Mouse (Mus musculus): ENCODE data around the gene Vmn2r2. TPM values are rescaled to one million over a fixed set of nuclear protein-coding genes. Genes with fewer than 3 reads are reported as not detected.

Gene Vmn2r2
- not detected in 2 replicates for total RNA-seq (2012; rRNA removed)

DNA sequence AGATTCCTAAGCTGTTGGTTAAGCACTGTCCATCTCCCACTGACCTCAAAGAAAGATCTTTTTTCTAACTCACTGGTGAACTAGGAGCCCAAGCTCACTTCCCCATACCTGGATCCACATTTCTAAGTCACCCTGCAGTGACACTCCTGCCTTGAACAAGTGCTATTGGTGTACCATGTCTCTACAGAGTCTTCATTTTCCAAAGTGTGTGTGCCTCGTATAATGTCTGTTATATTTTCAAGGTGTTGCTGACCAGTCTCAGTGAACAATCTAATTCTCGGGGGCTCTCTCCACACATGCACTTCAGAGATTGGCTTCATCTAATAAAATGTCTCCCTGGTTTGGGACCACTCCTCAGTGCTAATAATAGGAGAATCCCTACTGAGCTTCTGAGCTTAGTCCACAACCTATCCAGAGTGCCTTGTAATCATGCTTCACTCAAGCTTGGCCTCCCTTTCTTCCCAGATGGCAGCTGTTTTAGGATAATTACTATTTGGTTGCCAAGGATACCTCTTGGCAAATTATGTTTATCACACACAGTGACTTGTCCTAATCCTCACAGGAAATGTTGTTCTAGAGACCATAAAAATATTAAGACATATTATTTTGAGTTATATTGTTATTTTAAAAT, at the start of gene Vmn2r2:
TSS of gene Vmn2r2 (minus strand) at position 51 of the 631 bp plus-strand sequence.
- Histone ChIP-seq H3K4me1 (ENCODE audit: control insufficient read depth in 2 of 2, insufficient read depth in 2 of 2, low read length in 2 of 2, poor library complexity in 1 of 2) (no peaks in the 10 kb centered on the region), H3K9me3 (ENCODE audit: control insufficient read depth, insufficient read depth, low read depth, low read length) (no peaks in the 10 kb centered on the region), H3K27ac (ENCODE audit: insufficient read depth, low read depth, low read length, poor library complexity, severe bottlenecking) (no peak within 1 kb of the TSS), H3K9ac (ENCODE audit: insufficient read depth, low read depth, low read length, poor library complexity, severe bottlenecking) (no peak within 1 kb of the TSS), H3K36me3 (ENCODE audit: control insufficient read depth, insufficient read depth, low read length, poor library complexity, severe bottlenecking) (no peaks in the 10 kb centered on the region), H3K4me3 (ENCODE audit: insufficient read depth in 1 of 2, low read depth in 1 of 2, low read length in 2 of 2, poor library complexity in 1 of 2, severe bottlenecking in 1 of 2) (no peak within 1 kb of the TSS)
- in situ Hi-C loops (cut with MboI; ENCODE audit: low sequenced_read_pairs in 2 of 2, unreplicated experiment in 2 of 2): no loop called here
- TF ChIP-seq HCFC1 (IDR thresholded peaks at IDR 0.05; ENCODE audit: borderline replicate concordance, insufficient read depth, low read length) (no peak), CHD2 (IDR thresholded peaks at IDR 0.05; ENCODE audit: low read depth, low read length) (no peak), MAFK (IDR thresholded peaks at IDR 0.05; ENCODE audit: insufficient read depth, low read depth, low read length) (no peak), ZC3H11A (IDR thresholded peaks at IDR 0.05; ENCODE audit: borderline replicate concordance, low read depth, low read length) (no peak), ZNF384 (IDR thresholded peaks at IDR 0.05; ENCODE audit: low read depth, low read length) (no peak)
- DNase-seq (ENCODE audit: low read depth, low spot score): no peak

DNA sequence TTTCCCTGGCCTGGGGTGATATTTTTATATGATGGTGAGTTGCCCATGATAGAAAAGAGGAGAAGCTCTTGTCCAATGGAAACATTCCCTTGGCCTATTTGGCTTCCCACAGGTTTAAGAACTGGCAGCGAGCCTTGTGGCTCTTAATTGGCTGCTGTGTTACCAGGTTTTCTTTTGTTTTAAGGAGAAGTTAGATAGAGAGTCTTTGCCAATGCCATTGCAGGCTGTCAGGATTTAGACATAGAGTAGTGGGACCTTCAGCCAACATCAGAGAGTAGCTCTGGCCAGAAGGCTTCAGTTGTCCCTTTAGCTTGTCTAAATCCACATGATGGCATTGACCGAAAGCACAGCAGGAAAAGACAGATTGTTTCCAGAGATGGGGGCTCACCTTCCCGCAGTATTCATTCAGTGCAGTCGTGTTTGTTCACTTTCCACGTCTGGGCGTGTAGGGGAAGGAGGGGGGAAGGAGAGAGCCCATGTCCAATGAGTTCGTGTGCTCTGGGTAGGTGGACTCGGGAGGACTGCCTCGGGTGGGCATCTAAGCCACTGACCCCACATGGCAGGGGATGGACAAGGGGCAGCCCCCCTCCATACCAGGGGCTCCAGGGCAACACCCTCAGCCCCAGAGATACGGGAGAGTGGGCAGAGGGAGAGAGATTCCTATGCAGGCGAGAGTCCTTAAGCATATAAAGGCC, 28.2 kb downstream of the Vmn2r2 start:
- Histone ChIP-seq H3K36me3 (ENCODE audit: control insufficient read depth, insufficient read depth, low read length, poor library complexity, severe bottlenecking) (no peaks in the 10 kb centered on the region), H3K4me3 (ENCODE audit: insufficient read depth in 1 of 2, low read depth in 1 of 2, low read length in 2 of 2, poor library complexity in 1 of 2, severe bottlenecking in 1 of 2) (no peak overlapping the region), H3K27ac (ENCODE audit: insufficient read depth, low read depth, low read length, poor library complexity, severe bottlenecking) (no peak overlapping the region), H3K4me1 (ENCODE audit: control insufficient read depth in 2 of 2, insufficient read depth in 2 of 2, low read length in 2 of 2, poor library complexity in 1 of 2) (no peaks in the 10 kb centered on the region), H3K9ac (ENCODE audit: insufficient read depth, low read depth, low read length, poor library complexity, severe bottlenecking) (no peak overlapping the region), H3K9me3 (ENCODE audit: control insufficient read depth, insufficient read depth, low read depth, low read length) (no peaks in the 10 kb centered on the region)
- DNase-seq (ENCODE audit: low read depth, low spot score): no peak
- TF ChIP-seq MAFK (IDR thresholded peaks at IDR 0.05; ENCODE audit: insufficient read depth, low read depth, low read length) (no peak), CHD2 (IDR thresholded peaks at IDR 0.05; ENCODE audit: low read depth, low read length) (no peak), HCFC1 (IDR thresholded peaks at IDR 0.05; ENCODE audit: borderline replicate concordance, insufficient read depth, low read length) (no peak), ZC3H11A (IDR thresholded peaks at IDR 0.05; ENCODE audit: borderline replicate concordance, low read depth, low read length) (no peak), ZNF384 (IDR thresholded peaks at IDR 0.05; ENCODE audit: low read depth, low read length) (no peak)
- in situ Hi-C loops (cut with MboI; ENCODE audit: low sequenced_read_pairs in 2 of 2, unreplicated experiment in 2 of 2): no loop called here

DNA sequence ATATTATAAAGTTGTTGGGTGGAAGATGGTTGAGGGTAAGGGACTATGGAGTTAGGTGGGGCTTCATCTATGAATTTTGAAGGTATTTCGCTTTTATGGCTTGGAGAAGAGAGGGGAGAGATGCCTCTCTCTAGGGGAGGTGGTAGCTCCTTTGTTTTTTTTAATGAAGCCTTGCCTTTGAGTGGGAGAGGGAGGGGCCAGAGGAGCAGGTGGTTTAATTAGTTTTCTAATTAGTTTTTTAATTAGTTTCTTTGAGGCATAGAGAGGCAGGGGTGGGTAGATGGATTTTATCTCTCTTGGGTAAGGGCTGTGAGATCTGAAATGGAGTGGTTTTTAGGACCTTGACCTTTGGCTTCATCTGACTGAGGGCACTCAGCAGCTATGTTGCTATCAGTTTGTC, 29.0 kb downstream of the Vmn2r2 start:
- no peak for TF ChIP-seq HCFC1 (IDR thresholded peaks at IDR 0.05; ENCODE audit: borderline replicate concordance, insufficient read depth, low read length)
- TF ChIP-seq ZC3H11A (IDR thresholded peaks at IDR 0.05; ENCODE audit: borderline replicate concordance, low read depth, low read length): no peak
- no peak for TF ChIP-seq ZNF384 (IDR thresholded peaks at IDR 0.05; ENCODE audit: low read depth, low read length)
- no peak for TF ChIP-seq CHD2 (IDR thresholded peaks at IDR 0.05; ENCODE audit: low read depth, low read length)
- no peak for TF ChIP-seq MAFK (IDR thresholded peaks at IDR 0.05; ENCODE audit: insufficient read depth, low read depth, low read length)
- Histone ChIP-seq H3K4me1 (ENCODE audit: control insufficient read depth in 2 of 2, insufficient read depth in 2 of 2, low read length in 2 of 2, poor library complexity in 1 of 2) (no peaks in the 10 kb centered on the region), H3K4me3 (ENCODE audit: insufficient read depth in 1 of 2, low read depth in 1 of 2, low read length in 2 of 2, poor library complexity in 1 of 2, severe bottlenecking in 1 of 2) (no peak overlapping the region), H3K36me3 (ENCODE audit: control insufficient read depth, insufficient read depth, low read length, poor library complexity, severe bottlenecking) (no peaks in the 10 kb centered on the region), H3K9ac (ENCODE audit: insufficient read depth, low read depth, low read length, poor library complexity, severe bottlenecking) (no peak overlapping the region), H3K9me3 (ENCODE audit: control insufficient read depth, insufficient read depth, low read depth, low read length) (no peaks in the 10 kb centered on the region), H3K27ac (ENCODE audit: insufficient read depth, low read depth, low read length, poor library complexity, severe bottlenecking) (no peak overlapping the region)
- in situ Hi-C loops (cut with MboI; ENCODE audit: low sequenced_read_pairs in 2 of 2, unreplicated experiment in 2 of 2): no loop called here
- no peak for DNase-seq (ENCODE audit: low read depth, low spot score)

DNA sequence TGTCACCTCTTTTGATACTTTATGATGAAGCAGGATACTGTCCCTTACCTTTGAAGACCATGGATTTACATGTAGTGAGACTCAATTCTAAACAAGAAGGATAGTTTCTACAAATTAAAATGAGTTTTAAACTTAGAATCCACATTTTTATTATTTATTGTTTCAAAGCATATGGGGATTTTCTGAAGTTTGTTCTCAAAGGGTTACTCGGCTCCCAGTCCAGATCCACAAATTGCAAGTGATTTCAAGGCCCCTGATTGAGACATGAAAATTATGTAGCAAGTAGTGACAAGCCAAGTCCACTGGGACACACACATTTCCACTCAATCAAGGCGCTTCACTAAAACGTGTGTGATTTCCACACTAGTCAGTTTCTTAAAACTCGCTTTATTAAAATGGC, 60.5 kb downstream of the Vmn2r2 start, which contains the start of gene Vmn2r1:
TSS of gene Vmn2r1 (plus strand) at position 301 of the 400 bp plus-strand sequence.
- Histone ChIP-seq H3K9me3 (ENCODE audit: control insufficient read depth, insufficient read depth, low read depth, low read length) (no peaks in the 10 kb centered on the region), H3K4me3 (ENCODE audit: insufficient read depth in 1 of 2, low read depth in 1 of 2, low read length in 2 of 2, poor library complexity in 1 of 2, severe bottlenecking in 1 of 2) (no peak within 1 kb of the TSS), H3K4me1 (ENCODE audit: control insufficient read depth in 2 of 2, insufficient read depth in 2 of 2, low read length in 2 of 2, poor library complexity in 1 of 2) (no peaks in the 10 kb centered on the region), H3K9ac (ENCODE audit: insufficient read depth, low read depth, low read length, poor library complexity, severe bottlenecking) (no peak within 1 kb of the TSS), H3K36me3 (ENCODE audit: control insufficient read depth, insufficient read depth, low read length, poor library complexity, severe bottlenecking) (no peaks in the 10 kb centered on the region), H3K27ac (ENCODE audit: insufficient read depth, low read depth, low read length, poor library complexity, severe bottlenecking) (no peak within 1 kb of the TSS)
- in situ Hi-C loops (cut with MboI; ENCODE audit: low sequenced_read_pairs in 2 of 2, unreplicated experiment in 2 of 2): no loop called here
- TF ChIP-seq HCFC1 (IDR thresholded peaks at IDR 0.05; ENCODE audit: borderline replicate concordance, insufficient read depth, low read length): no peak
- no peak for TF ChIP-seq MAFK (IDR thresholded peaks at IDR 0.05; ENCODE audit: insufficient read depth, low read depth, low read length)
- no peak for TF ChIP-seq ZNF384 (IDR thresholded peaks at IDR 0.05; ENCODE audit: low read depth, low read length)
- TF ChIP-seq ZC3H11A (IDR thresholded peaks at IDR 0.05; ENCODE audit: borderline replicate concordance, low read depth, low read length): no peak
- no peak for TF ChIP-seq CHD2 (IDR thresholded peaks at IDR 0.05; ENCODE audit: low read depth, low read length)
- DNase-seq (ENCODE audit: low read depth, low spot score): no peak

Other genes with a start within 250 kb of the Vmn2r2 start
- 3.9 and 6.0 TPM in 2 replicates for gene Plch1, start 242.5 kb downstream of the Vmn2r2 start, total RNA-seq (2012; rRNA removed)
- gene E130311K13Rik, start 212.5 kb downstream of the Vmn2r2 start, total RNA-seq (2012; rRNA removed): 3.3 and 3.4 TPM in 2 replicates
- gene Slc33a1, start 177.2 kb downstream of the Vmn2r2 start, total RNA-seq (2012; rRNA removed): 22.1 and 27.1 TPM in 2 replicates
- 18.1 and 28.2 TPM in 2 replicates for gene Gmps, start 165.8 kb downstream of the Vmn2r2 start, total RNA-seq (2012; rRNA removed)
- gene Vmn2r1, start 60.4 kb downstream of the Vmn2r2 start, total RNA-seq (2012; rRNA removed): 0.09 and 0.21 TPM in 2 replicates
- gene Vmn2r3, start 147.8 kb upstream of the Vmn2r2 start, total RNA-seq (2012; rRNA removed): under 0.01 and 0.09 TPM in 2 replicates